Mouse (Mus musculus): Measurements from ENCODE around the gene Alx3. TPM values are rescaled to one million over a fixed set of nuclear protein-coding genes. Genes with fewer than 3 reads are reported as not detected.

Gene Alx3
- polyA plus RNA-seq, 1 experiment from 2014 or later = 1.7 TPM

Other genes with a start within 250 kb of the Alx3 start
- gene Kcnc4, start 135.5 kb upstream of the Alx3 start, polyA plus RNA-seq (2014; fragmentation: Nextera tagmentation; extraction: Ambion mirVana) = 0.17 and 0.18 TPM in 2 replicates
- gene Slc6a17, start 77.0 kb upstream of the Alx3 start, polyA plus RNA-seq (2014; fragmentation: Nextera tagmentation; extraction: Ambion mirVana) = 3.3 and 4.0 TPM in 2 replicates
- gene Ubl4b, start 40.0 kb upstream of the Alx3 start, polyA plus RNA-seq (2014; fragmentation: Nextera tagmentation; extraction: Ambion mirVana) = not detected in 2 replicates
- gene Gm10961, start 36.3 kb downstream of the Alx3 start, polyA plus RNA-seq (2014; fragmentation: Nextera tagmentation; extraction: Ambion mirVana) = not detected in 2 replicates
- 35.4 and 47.0 TPM in 2 replicates for gene Strip1, start 36.7 kb downstream of the Alx3 start, polyA plus RNA-seq (2014; fragmentation: Nextera tagmentation; extraction: Ambion mirVana)
- 56.1 and 68.1 TPM in 2 replicates for gene Ahcyl1, start 101.5 kb downstream of the Alx3 start, polyA plus RNA-seq (2014; fragmentation: Nextera tagmentation; extraction: Ambion mirVana)
- gene Csf1, start 165.4 kb downstream of the Alx3 start, polyA plus RNA-seq (2014; fragmentation: Nextera tagmentation; extraction: Ambion mirVana) = 10.7 and 11.0 TPM in 2 replicates